Mouse (Mus musculus): ENCODE results near the gene Fam122b. TPM values are rescaled to one million over a fixed set of nuclear protein-coding genes. Genes with fewer than 3 reads are reported as not detected.
A peak's percentile ranks its signal among the peaks of the same experiment; 100 is the strongest.
"Not testable (repeated sequence)": the region's sequence is repeated elsewhere in the genome, so short reads cannot be mapped to it uniquely, and the experiment has no call there.

Gene Fam122b
- total RNA-seq (2021) = 1 to 10 TPM; 1.6 to 3.0 TPM
- long read RNA-seq, experiment 1 = 0 reads
- long read RNA-seq, experiment 2, partial matches to known transcripts = 0 of 1 reads
- long read RNA-seq, experiment 2, other reads (novel, unspliced or antisense) = 1 of 1 reads

GRCm38 (mm10) chrX:53269289-53270062 is at the start of gene Fam122b:
Gene Fam122b, minus strand, starts transcription at chrX:53269805.
- peak; percentile 92 for DNase-seq
- intact Hi-C loops (cut with DNase I; ENCODE audit: low total_unique reads) = no loop called here

DNA sequence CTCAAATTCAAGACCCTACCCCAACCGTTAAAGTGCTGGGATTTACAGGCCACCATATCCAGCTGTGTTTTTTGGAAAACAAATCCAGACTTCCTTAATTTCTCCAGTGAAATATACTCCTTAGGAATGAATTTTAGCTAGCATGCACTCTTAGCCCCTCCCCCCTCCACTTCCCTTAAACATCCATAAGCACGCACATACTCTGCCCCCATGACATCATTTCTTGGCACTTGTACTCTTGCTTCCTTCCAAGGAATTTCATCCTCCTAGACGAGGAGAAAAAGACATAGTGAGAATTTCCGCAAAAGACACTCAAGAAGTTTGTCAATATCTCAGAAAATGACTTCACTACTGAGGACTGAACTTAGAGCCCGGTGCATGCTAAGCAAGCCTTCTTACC is 18.3 kb upstream of the Fam122b start:
- intact Hi-C loops (cut with DNase I; ENCODE audit: low total_unique reads) = no loop called here
- no peak for DNase-seq

GRCm38 (mm10) chrX:53273124-53273523 is 3.5 kb upstream of the Fam122b start, which contains the start of gene Fam122c:
Gene Fam122c, plus strand, starts transcription at chrX:53273424.
- intact Hi-C loops (cut with DNase I; ENCODE audit: low total_unique reads) = no loop called here
- no peak for DNase-seq

DNA sequence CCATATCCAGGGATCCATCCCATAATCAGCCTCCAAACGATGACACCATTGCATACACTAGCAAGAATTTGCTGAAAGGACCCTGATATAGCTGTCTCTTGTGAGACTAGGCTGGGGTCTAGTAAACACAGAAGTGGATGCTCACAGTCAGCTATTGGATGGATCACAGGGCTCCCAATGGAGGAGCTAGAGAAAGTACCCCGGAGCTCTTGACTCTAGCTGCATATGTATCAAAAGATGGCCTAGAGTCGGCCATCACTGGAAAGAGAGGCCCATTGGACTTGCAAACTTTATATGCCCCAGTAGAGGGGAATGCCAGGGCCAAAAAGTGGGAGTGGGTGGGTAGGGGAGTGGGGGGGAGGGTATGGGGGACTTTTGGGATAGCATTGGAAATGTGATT is 2.0 kb upstream of the Fam122b start:
- DNase-seq; intact Hi-C loops (cut with DNase I; ENCODE audit: low total_unique reads): not testable (repeated sequence)

DNA sequence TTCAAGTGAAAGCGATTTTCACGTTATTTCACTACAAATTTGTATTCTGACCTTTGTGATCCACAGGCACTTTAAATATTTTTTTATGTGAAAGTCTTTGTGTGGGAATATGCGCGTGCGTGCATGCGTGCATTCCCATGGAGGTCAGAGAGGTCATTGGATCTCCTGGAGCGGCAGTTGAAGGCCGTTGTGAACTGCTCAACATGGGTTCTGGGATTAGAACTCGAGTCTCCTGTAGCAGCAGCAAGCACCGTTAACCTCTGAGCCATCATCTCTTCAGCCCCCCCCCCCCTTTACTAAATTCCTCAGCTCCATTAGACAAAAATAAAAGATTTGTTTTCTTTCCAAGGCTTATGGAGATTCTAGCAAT is 443 bp upstream of the Fam122b start:
- intact Hi-C loops (cut with DNase I; ENCODE audit: low total_unique reads) = no loop called here
- DNase-seq = no peak

GRCm38 (mm10) chrX:53268856-53269255 is 749 bp downstream of the Fam122b start:
- intact Hi-C loops (cut with DNase I; ENCODE audit: low total_unique reads) = no loop called here

DNA sequence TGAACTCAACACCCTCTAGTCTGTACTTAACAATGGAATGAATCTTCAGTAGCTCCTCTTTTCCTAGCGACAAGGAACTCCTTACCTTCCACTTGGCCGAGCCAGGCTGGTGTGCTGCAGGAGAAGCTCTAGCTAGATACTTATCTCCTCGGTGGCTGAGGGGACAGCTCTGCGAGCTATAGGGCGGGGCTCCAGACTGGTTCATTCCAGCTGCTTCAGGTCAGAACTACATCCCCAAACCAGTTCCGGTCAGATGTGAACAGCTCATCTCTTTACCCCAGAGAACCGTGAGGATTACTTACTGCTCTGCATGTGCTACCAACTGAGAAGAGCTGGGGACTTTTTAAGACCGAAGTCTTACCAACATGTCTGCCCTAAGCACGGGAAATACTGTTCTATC is 3.4 kb downstream of the Fam122b start:
- no peak for DNase-seq
- intact Hi-C loops (cut with DNase I; ENCODE audit: low total_unique reads) = no loop called here

More at GRCm38 (mm10) chrX:53268856-53269255, 749 bp downstream of the Fam122b start:
- DNase-seq = peak; percentile 73

GRCm38 (mm10) chrX:53255195-53255594 is 14.4 kb downstream of the Fam122b start:
- no peak for DNase-seq
- intact Hi-C loops (cut with DNase I; ENCODE audit: low total_unique reads) = loop anchor here (10.0 kb wide), 1 partner anchor 240 kb away; no protein-coding TSS in a partner anchor

GRCm38 (mm10) chrX:53240011-53240410 is 29.6 kb downstream of the Fam122b start, which contains the start of gene Plac1:
Gene Plac1, minus strand, starts transcription at chrX:53240111.
- DNase-seq = no peak
- intact Hi-C loops (cut with DNase I; ENCODE audit: low total_unique reads) = no loop called here

- no peak for DNase-seq
- intact Hi-C loops (cut with DNase I; ENCODE audit: low total_unique reads) = no loop called here
Observed at GRCm38 (mm10) chrX:53237971-53238370, 31.6 kb downstream of the Fam122b start.

DNA sequence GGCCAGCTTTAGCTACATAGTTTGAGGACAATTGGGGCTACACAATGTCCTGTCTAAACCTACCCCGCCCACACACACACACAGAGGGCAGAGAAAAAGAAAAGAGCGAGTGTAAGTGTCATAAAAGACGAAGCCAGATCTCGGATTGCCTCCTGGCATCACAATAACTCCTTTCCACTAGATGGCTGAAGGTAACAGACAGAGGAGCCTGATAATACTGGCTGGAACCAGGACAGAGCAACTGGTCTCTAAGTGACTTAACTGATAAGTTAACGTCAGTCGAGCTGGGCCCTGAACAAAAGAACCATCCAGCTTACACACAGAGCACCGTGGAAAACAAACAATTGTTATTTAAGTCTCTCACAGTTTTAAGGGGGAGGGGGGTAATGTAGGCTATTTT is 33.2 kb downstream of the Fam122b start:
- DNase-seq = no peak
- intact Hi-C loops (cut with DNase I; ENCODE audit: low total_unique reads) = no loop called here

DNA sequence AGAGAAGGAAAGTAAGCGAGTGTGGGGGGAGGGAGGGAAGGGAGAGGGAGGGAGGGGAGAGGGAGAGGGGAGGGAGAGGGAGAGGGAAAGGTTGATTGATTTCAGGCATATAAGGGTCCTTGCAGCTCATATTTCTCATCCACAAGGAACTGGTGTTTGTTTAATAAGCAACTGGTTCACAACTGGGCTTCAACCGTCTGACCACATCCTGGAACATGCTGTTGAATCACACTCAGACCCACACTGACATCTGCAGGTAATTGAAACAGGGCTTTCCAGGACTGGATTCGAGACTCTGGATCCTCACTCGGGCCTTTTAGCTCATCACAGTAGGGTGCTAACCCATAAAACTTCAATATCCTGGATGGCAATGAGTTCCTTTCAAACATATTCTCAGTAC is 35.9 kb downstream of the Fam122b start:
- intact Hi-C loops (cut with DNase I; ENCODE audit: low total_unique reads) = no loop called here
- DNase-seq = no peak

DNA sequence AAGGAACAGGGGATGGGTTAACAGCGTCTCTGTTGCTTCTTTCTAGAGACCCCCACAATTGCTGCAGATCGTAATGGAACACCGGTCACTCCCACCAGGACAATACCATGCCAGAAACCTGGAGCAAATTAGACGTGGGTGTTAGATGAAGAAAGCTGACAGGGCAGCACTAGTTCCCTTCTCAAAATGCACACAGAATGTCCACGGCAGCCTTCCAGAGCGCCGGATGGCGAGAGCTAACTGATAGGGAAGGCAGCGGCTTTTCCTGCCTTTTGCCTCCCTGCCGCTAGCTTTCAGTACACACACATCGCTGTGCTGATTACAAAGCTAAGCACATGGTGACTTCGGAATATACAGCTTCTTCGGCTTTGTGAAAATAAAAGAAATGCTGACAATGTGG is 37.6 kb downstream of the Fam122b start:
- intact Hi-C loops (cut with DNase I; ENCODE audit: low total_unique reads) = no loop called here
- DNase-seq = peak; percentile 33

DNA sequence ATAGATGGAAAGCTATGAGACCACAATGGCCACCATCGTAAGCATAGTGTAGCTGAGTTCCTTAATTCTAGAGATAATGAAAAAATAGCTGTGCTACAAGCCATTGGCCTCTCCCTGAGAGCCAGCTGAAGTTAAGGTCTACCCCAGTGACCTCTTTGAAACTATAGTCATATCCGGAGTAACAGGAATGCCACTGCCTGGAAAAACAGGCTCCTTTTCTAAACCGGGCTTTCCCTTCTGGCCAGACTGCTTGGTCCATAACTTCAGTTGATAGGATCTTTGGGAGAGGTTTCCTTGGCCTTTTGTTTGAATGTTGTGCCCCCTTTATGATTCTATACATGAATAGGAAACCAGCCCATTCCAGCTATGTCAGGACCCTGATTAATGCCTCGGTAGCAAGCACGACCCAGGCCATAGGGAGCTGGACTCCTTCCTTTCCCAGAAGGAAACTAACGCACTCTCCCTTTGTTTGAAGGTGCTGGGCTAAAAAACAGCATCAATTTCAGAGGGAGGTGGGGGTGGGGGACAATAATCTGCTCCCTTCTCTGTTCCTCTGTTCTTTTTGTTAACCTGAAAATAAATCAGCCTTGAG is 45.2 kb downstream of the Fam122b start:
- intact Hi-C loops (cut with DNase I; ENCODE audit: low total_unique reads) = no loop called here
- no peak for DNase-seq

DNA sequence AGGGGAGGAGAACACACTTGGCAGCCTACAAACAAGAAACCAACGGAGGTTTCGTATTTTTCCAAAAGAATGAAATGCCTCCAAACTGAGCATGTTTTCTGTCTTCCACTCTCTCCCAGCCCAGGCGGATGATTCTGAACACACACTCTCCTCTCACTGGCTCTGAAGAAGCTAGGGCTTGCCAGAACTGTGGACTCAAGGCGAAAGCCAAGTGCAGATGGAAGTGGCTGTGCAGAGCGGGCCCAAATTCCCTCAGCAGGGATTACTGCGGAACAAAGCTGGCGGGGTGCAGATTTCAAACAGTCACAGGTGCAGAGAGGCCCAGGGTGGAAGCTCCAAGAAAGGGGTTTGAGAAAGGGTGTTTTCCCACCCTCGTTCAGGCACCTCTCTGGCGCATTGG is 48.8 kb downstream of the Fam122b start:
- intact Hi-C loops (cut with DNase I; ENCODE audit: low total_unique reads) = no loop called here
- DNase-seq = peak; percentile 53

- DNase-seq = peak; percentile 19
- intact Hi-C loops (cut with DNase I; ENCODE audit: low total_unique reads) = no loop called here
Observed at GRCm38 (mm10) chrX:53214557-53215229, 54.9 kb downstream of the Fam122b start.

- DNase-seq = no peak
- intact Hi-C loops (cut with DNase I; ENCODE audit: low total_unique reads) = no loop called here
Observed at GRCm38 (mm10) chrX:53213838-53214237, 55.8 kb downstream of the Fam122b start.

DNA sequence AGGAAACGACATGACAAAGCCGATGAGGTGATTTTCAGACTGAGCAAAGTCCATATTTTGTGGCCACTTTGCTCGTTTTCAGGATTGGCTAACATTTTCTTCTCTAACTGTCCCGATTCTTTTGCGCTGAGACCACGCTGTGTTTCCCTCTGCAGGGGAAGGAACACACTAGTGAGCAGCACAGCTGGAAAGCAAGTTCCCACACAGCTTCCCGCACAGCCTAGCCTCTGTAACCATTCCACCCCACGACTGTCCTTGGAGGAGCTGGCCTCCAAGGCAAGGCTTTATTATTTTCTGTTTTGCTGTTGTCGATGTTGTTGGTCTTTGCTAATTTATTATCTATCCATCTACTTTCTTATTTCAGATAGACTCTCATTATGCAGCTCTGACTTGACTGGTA is 57.1 kb downstream of the Fam122b start:
- no peak for DNase-seq
- intact Hi-C loops (cut with DNase I; ENCODE audit: low total_unique reads) = no loop called here

DNA sequence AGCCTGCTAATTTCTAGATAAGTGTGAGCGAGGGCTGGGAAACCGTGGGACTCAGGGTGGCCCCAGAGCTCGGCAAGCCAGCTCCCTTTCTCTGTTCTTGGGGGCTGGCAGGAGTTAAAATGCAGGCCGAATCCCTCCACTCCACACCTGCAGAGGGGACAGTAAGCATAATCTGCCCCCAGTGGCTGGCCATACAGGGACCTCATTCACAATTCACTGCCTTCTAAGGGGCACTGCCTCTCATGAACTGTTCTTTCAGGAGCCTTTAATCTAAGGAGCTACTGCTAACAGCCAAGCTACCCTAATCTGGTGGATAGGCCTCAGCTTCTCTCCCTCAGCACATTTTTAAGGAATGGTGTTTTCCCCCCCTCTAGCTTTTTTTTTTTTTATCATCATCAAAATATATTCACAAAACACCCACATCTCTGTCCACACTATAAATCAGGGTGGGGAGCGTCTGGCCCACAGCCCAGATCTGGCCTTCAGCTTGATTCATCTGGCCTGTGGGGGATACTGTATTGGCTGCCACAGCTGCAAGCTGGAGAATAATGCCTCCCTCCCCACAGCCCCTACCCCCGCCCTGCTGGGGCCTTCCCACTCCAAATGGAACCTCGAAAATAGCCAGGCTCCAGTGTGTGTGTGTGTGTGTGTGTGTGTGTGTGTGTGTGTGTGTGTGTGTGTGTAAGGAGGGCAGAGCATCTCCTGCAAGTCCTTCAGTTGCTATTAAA is 57.7 kb downstream of the Fam122b start:
- intact Hi-C loops (cut with DNase I; ENCODE audit: low total_unique reads) = no loop called here
- DNase-seq = peak; percentile 82

GRCm38 (mm10) chrX:53209431-53209830 is 60.2 kb downstream of the Fam122b start:
- intact Hi-C loops (cut with DNase I; ENCODE audit: low total_unique reads) = no loop called here
- no peak for DNase-seq
